In genomic region chr12:82495936-82496335, GRCm38 (mm10) we compare ENCODE assay signal across 21 mouse cellular contexts.
A peak's percentile ranks its signal among the peaks of the same experiment; 100 is the strongest.
DNase-seq lines count a peak whose midpoint lies in the region; ATAC-seq and TF ChIP-seq lines count a peak whose summit lies in the region.
"Had no signal": no experiment of that assay in that cellular context is flagged by ENCODE, and none has a peak within 500 bp of the region (broad histone marks: within the 10 kb centered on the region; RNA-seq: fewer than 3 reads in every experiment).

No protein-coding gene starts in this region.

- H3K79me2 ChIP-seq in heart, adult 2 months (replicated peaks; ENCODE audit: control insufficient read depth, insufficient read depth, low read length) = no peaks in the 10 kb centered on the region

- no peaks in the 10 kb centered on the region for H3K9me3 ChIP-seq in forebrain, postnatal 0 days (ENCODE audit: low read length)
- H3K9me3 ChIP-seq in forebrain, embryonic 14.5 days (replicated peaks; ENCODE audit: control insufficient read depth, low read length) = no peaks in the 10 kb centered on the region
- no peaks in the 10 kb centered on the region for H3K9me3 ChIP-seq in heart, embryonic 10.5 days
- H3K9me3 ChIP-seq: G1E had no signal

- intact Hi-C loops in heart, adult 2 months (cut with DNase I) = loop anchor here (5.0 kb wide), 1 partner anchor 211 kb away; no protein-coding TSS in a partner anchor
- intact Hi-C loops in heart, postnatal 25 days (cut with DNase I) = no loop called here

- H3K9ac ChIP-seq in forebrain, postnatal 0 days = no peak overlapping the region
- H3K9ac ChIP-seq in forebrain, embryonic 14.5 days (ENCODE audit: low read length) = no peak overlapping the region
- H3K9ac ChIP-seq in heart, adult 2 months (ENCODE audit: low read depth, low read length) = no peak overlapping the region

- peak; percentile 18 for DNase-seq in forebrain, postnatal 0 days
- no peak for DNase-seq in forebrain, embryonic 14.5 days (ENCODE audit: low spot score)
- peak; percentile 75 for DNase-seq in heart, adult 11 months
- no peak for DNase-seq in heart, adult 2 months
- peak; percentile 58 for DNase-seq in heart, embryonic 10.5 days (ENCODE audit: low spot score)
- no peak for DNase-seq in heart, postnatal 25 days (ENCODE audit: low spot score)
- DNase-seq: adrenal gland, adult 2 months; adrenal gland, adult 8-10 months; adrenal gland, postnatal 10 days; adrenal gland, postnatal 14 days; adrenal gland, postnatal 25 days; adrenal gland, postnatal 36 days; B cell, adult 2 months; cerebellum, adult 11 months; cerebellum, adult 11-12 months; cerebellum, adult 18-20 months had no signal

- no peak overlapping the region for H3K27ac ChIP-seq in forebrain, postnatal 0 days (ENCODE audit: low read depth, low read length)
- no peak overlapping the region for H3K27ac ChIP-seq in forebrain, embryonic 14.5 days (ENCODE audit: low read depth, low read length)
- no peak overlapping the region for H3K27ac ChIP-seq in heart, adult 2 months
- no peak overlapping the region for H3K27ac ChIP-seq in heart, embryonic 10.5 days

- 72% methylated on average over 4 of the region's 4 CpGs for WGBS in forebrain, postnatal 0 days
- 73% methylated on average over 4 of the region's 4 CpGs for WGBS in forebrain, embryonic 14.5 days
- WGBS in heart, adult 2 months = 75% methylated on average over 4 of the region's 4 CpGs
- WGBS in heart, embryonic 10.5 days = 71% methylated on average over 4 of the region's 4 CpGs

- ATAC-seq in forebrain, postnatal 0 days = no peak
- no peak for ATAC-seq in forebrain, embryonic 14.5 days
- ATAC-seq: activated CD4-positive, CD25-positive, alpha-beta regulatory T cell, adult 4 months; CD4-positive, CD25-positive, alpha-beta regulatory T cell, adult 4 months; Patski had no signal

- no peak for TF ChIP-seq CTCF in forebrain, postnatal 0 days (IDR thresholded peaks at IDR 0.05; ENCODE audit: low read depth)
- TF ChIP-seq CTCF in heart, adult 2 months (IDR thresholded peaks at IDR 0.05) = no peak

- H3K4me1 ChIP-seq in forebrain, postnatal 0 days (ENCODE audit: insufficient read depth) = no peaks in the 10 kb centered on the region
- no peaks in the 10 kb centered on the region for H3K4me1 ChIP-seq in forebrain, embryonic 14.5 days (ENCODE audit: control insufficient read depth, insufficient read depth, low read length)
- no peaks in the 10 kb centered on the region for H3K4me1 ChIP-seq in heart, adult 2 months (ENCODE audit: control insufficient read depth, insufficient read depth, low read length)
- H3K4me1 ChIP-seq in heart, embryonic 10.5 days = 0 out of 2 replicates have a peak, but pooled peaks cover 2% of the 10 kb centered on the region

- no peak for TF ChIP-seq POLR2A in heart, adult 2 months (IDR thresholded peaks at IDR 0.05; ENCODE audit: insufficient read depth, low read depth, low read length)

- no peak overlapping the region for H3K4me3 ChIP-seq in forebrain, postnatal 0 days (ENCODE audit: low read depth, low read length)
- no peak overlapping the region for H3K4me3 ChIP-seq in forebrain, embryonic 14.5 days (ENCODE audit: low read depth, low read length)
- H3K4me3 ChIP-seq in heart, adult 2 months = no peak overlapping the region
- H3K4me3 ChIP-seq in heart, embryonic 10.5 days = no peak overlapping the region

- H3K4me2 ChIP-seq in forebrain, postnatal 0 days (ENCODE audit: low read depth) = no peak overlapping the region
- H3K4me2 ChIP-seq in forebrain, embryonic 14.5 days (ENCODE audit: low read length) = no peak overlapping the region

- H3K36me3 ChIP-seq in forebrain, postnatal 0 days (ENCODE audit: insufficient read depth) = no peaks in the 10 kb centered on the region
- no peaks in the 10 kb centered on the region for H3K36me3 ChIP-seq in forebrain, embryonic 14.5 days (ENCODE audit: control insufficient read depth, insufficient read depth, low read length)
- H3K36me3 ChIP-seq in heart, adult 2 months (ENCODE audit: control insufficient read depth, insufficient read depth, low read length) = no peaks in the 10 kb centered on the region
- H3K36me3 ChIP-seq in heart, embryonic 10.5 days = no peaks in the 10 kb centered on the region
- H3K36me3 ChIP-seq: G1E had no signal

- TF ChIP-seq EP300 in heart, adult 2 months (IDR thresholded peaks at IDR 0.05; ENCODE audit: insufficient read depth, low read depth, low read length) = no peak

- H3K27me3 ChIP-seq in forebrain, postnatal 0 days (ENCODE audit: insufficient read depth, low read length) = no peaks in the 10 kb centered on the region
- no peaks in the 10 kb centered on the region for H3K27me3 ChIP-seq in forebrain, embryonic 14.5 days (replicated peaks; ENCODE audit: control insufficient read depth, insufficient read depth, low read length)
- H3K27me3 ChIP-seq in heart, adult 2 months (ENCODE audit: control insufficient read depth, insufficient read depth, low read length) = no peaks in the 10 kb centered on the region
- H3K27me3 ChIP-seq in heart, embryonic 10.5 days (ENCODE audit: insufficient read depth, poor library complexity, severe bottlenecking) = no peaks in the 10 kb centered on the region
- H3K27me3 ChIP-seq: CH12.LX, Patski had no signal

Comparison
In these comparisons a context has a peak if more than half of its experiments do, and no peak if none do; other contexts are left out.
1. DNase-seq: peak in forebrain, postnatal 0 days (single experiment), heart, adult 11 months (single experiment) and heart, embryonic 10.5 days (single experiment); none in forebrain, embryonic 14.5 days (single experiment), heart, adult 2 months (0 of 2) and heart, postnatal 25 days (single experiment).